Mouse (Mus musculus) G1E-ER4 (cell line): ENCODE data around the gene Numb. TPM values are rescaled to one million over a fixed set of nuclear protein-coding genes. Genes with fewer than 3 reads are reported as not detected.

ENCODE experiments used
- GATA1 ChIP-seq: IDR thresholded peaks from one replicate; pipeline ENCODE4 v1.8.0; 2012; ENCODE audit warnings: low read length, inconsistent platforms
- polyA plus RNA-seq: library from polyadenylated mRNA; stranded (reverse); fragments of >175 nt; gene quantifications from 2 replicates; pipeline ENCODE4 v1.2.3, GENCODE M21; 2012

Gene Numb
- polyA plus RNA-seq, 1 experiment: 24.1 TPM

GRCm38 (mm10) chr12:83927747-83928146 lies 6.0 kb upstream of the Numb start:
- no peak for TF ChIP-seq GATA1

GRCm38 (mm10) chr12:83926061-83926460 lies 4.3 kb upstream of the Numb start:
- TF ChIP-seq GATA1: no peak

GRCm38 (mm10) chr12:83925160-83925703 lies 3.5 kb upstream of the Numb start:
- no peak for TF ChIP-seq GATA1

GRCm38 (mm10) chr12:83924332-83924731 lies 2.6 kb upstream of the Numb start:
- no peak for TF ChIP-seq GATA1

DNA sequence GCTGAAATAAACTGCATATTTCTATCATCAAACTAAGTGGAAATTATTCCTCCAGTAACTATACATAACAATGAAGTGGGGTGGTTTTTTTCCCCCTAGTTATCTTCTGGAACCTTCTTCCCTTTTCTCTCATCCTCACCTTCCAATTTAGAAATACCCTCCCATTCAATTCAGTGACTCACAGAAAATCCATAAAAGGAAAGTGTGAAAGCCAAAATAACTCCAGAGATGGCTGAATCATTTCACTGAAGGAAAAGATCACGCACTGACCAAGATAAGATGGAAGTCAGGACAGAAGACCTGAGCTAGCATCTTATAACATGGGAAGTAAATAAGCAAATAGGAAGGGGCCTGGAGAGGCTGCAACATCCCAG lies 1.7 kb upstream of the Numb start:
- no peak for TF ChIP-seq GATA1

- TF ChIP-seq GATA1: no peak
Measured at GRCm38 (mm10) chr12:83922724-83923485, 1.2 kb upstream of the Numb start.

- TF ChIP-seq GATA1: no peak
Measured at GRCm38 (mm10) chr12:83920721-83921441, 853 bp downstream of the Numb start.

- no peak for TF ChIP-seq GATA1
Measured at GRCm38 (mm10) chr12:83916884-83917283, 4.8 kb downstream of the Numb start.

DNA sequence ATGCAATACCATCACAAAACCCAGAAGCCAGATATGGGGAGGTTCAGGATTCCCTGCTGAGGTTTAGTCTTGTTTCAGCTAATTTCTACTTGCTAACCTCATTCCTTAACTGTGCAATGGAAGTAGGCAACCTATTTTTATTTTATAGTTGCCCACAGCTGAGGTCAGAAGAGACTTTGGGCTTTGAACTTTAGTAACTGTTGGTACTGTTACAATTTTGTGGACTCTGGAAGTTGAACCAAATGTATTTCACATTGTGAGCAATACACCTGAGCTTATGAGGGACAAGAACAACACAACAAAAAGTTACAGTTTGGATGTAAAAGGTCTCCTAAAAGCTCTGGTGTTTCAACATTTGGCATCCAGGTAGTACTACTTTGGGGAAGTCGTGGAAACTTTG lies 6.9 kb downstream of the Numb start:
- no peak for TF ChIP-seq GATA1

- no peak for TF ChIP-seq GATA1
Measured at GRCm38 (mm10) chr12:83914202-83914740, 7.5 kb downstream of the Numb start.

DNA sequence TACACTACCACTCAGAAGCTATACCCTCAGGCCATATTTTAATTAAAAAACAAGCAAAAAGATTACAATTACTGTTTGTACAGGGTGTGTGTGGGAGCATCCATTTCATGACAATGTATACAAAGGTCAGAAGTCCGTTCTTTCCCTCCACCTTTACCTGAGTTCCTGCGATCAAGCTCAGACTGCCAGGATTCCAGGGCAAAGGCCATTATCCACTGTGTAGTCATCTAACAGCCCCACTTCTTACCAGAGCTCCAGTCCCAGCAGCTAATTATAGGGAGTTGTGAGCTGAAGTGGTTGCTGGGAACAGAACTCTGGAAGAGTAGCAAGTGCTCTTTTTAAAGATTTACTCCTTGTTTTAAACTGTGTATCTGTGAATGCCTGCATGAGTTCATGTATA lies 11.3 kb downstream of the Numb start:
- TF ChIP-seq GATA1: no peak

DNA sequence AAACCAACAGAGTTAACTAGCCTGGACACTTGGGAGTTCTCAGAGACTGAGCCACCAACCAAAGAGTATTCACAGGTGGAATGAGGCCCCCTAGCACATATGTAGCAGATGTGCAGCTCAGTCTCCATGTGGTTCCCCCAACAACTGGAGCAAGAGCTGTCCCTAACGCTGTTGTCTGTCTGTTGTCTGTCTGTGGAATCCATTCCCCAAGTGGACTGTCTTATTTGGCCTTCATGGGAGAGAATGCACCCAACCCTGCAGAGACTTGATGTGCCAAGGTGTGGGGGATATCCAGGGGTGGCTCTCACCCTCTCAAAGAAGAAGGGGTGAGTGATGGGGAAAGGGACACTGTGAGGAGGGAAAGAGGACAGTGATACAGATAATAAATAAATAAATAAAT lies 28.8 kb downstream of the Numb start:
- TF ChIP-seq GATA1: no peak

DNA sequence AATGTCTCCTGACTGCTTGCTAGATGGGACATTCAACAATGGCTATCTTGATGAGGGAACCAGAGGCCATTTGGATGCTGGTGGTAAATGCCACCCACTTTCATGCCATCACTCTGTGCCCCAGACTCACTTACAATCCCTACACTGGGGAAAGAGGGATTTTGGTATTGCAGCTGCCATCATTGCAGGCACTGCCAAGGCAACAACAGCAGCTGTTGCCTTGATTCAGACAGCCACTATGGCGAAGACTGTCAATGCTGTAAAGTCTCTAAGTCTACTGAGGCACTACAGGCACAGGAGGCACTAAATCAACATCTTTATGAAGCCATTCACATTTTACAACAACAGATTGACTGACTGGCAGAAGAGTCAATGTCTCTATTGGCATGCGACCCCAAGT lies 30.5 kb downstream of the Numb start:
- no peak for TF ChIP-seq GATA1

DNA sequence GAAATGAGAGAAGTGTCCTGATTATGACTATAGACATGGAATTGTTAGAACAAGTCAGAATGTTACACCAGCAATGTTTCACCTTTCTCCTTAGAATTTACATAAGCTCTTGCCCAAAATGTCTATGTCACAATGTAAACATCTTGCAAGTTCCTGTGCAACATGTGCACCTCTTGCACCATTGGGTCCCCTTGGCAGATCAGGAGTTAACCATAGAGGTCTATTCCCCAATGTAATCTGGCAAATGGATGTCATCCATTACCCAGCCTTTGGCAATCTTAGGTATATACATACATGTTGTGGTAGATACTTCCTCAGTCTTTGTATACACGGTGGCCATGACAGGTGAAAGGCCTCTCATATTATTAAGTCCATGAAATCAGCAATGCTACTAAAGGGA lies 32.6 kb downstream of the Numb start:
- no peak for TF ChIP-seq GATA1

DNA sequence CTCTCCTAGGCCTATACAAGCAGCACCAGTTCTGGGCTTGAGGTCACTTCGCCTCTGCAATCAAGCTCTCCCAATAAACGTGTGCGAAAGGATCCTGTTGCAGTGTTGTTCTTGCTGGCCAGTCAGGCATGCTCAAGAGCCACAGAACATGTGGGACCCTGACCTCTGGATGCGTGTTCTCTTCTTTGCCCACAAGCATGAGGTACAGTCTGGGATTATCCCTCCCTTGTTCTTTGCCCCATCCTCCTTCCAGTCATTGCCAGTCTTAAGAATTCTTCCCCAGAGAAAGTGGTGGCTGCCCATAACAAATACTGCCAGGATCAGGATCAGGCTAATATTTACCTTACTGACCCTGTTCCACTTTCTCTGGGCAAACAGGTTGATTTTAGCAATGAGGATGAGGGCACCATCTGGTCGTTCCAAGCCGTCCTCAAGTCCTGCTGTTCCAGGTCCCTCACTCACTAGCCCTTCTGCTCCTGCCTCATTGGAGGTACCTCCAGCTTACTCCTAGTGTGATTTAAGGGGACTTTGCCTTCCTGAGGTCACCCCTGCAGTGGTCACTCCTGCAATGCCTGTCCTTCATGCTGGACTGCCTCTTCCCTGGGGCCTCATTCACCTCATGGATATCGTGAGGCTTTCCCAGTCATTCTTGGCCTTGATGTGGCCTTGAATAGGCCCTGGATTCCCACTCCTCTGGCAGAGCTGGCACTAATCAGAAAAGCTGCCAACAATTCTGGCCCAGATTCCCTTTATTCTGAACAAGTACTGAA lies 36.0 kb downstream of the Numb start:
- TF ChIP-seq GATA1: no peak

DNA sequence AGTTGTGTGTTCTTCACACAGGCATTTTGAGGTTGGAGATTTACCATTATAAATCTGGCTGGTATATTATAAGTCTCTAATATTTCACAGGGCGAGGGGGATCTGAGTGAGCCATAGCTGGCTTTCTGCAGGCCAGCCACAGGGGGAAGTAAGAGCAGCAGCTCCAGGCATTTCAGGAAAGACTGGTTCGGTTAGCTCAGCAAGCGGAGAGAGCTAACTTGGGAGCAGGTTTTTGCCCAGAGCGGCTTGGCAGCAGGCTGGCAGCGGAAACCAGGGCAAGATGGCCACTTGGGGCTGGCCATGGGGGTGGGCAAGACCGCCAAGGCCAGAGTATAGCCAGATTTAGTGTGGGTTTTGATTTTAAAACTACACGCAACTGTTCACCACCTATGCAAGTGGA lies 39.2 kb downstream of the Numb start:
- TF ChIP-seq GATA1: no peak
